Mouse (Mus musculus) brain, embryonic 14.5 days (tissue): ENCODE results near the gene Exoc2.

Experiments used
- CTCF ChIP-seq: fragments of 200-500 bp; IDR thresholded peaks from 2 replicates; pipeline ENCODE4 v1.5.1; 2012; ENCODE audit warnings: inconsistent platforms, mild to moderate bottlenecking, moderate library complexity, borderline replicate concordance; ENCODE audit not compliant: insufficient read depth, insufficient read length; ENCODE audit errors: extremely low read depth
- POLR2A ChIP-seq: fragments of 200-500 bp; IDR thresholded peaks from 2 replicates; pipeline ENCODE4 v1.6.1; 2012; ENCODE audit warnings: mild to moderate bottlenecking, inconsistent platforms, borderline replicate concordance; ENCODE audit not compliant: poor library complexity, insufficient read depth, insufficient read length, severe bottlenecking; ENCODE audit errors: extremely low read depth

DNA sequence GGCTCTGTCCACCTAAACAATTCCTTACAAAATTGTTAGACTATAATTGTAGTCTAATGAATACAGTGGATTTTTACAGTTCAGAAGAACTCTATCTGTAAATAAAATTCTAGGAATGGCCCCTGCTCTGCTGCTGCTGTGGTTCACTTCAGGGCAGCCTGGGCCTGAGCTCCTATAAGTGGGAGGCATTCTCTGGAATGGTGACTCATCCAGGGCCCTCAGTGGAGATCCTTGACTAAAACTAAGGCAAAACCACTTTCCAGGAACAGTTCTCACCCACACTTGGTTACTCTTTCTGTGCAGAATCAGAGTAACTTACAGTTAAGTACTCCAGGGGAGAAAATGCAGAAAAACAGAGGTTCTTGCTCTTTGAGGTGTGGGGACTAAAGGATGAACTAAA is 108.4 kb downstream of the Exoc2 start:
- TF ChIP-seq CTCF (no peak), POLR2A (no peak)
